Mouse (Mus musculus): Measurements from ENCODE around the gene Zmynd12. TPM values are rescaled to one million over a fixed set of nuclear protein-coding genes. Genes with fewer than 3 reads are reported as not detected.

Gene Zmynd12
- polyA plus RNA-seq, 1 experiment from 2014 or later, result not detected

DNA sequence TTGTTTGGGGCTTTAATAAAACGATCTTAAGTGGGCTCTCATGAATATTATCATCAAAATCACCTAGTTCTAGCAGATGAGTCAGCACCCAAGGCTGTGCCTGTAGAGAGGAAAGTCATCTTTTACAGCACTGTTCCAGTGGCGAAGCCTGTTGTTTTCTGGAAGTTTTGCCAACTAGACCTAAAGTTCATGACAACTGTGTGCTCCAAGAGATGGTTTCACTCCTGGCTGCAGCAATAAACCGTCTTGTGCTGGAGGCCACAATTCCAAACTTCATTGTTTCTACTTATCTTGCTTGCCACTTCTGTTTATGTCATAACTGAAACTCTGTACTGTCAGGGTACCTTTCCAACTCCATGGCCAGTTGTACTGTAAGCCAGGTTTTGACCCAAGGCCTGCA lies 5.3 kb upstream of the Zmynd12 start:
- ATAC-seq (ENCODE audit: insufficient number of reproducible peaks, low FRiP score), result no peak
- no peaks in the 10 kb centered on the region for H3K9me3 ChIP-seq (replicated peaks)
- 72% methylated on average over 3 of the region's 3 CpGs for WGBS
- no peak overlapping the region for H3K27ac ChIP-seq (ENCODE audit: poor library complexity, severe bottlenecking)
- H3K4me2 ChIP-seq, result no peak overlapping the region
- no peak overlapping the region for H3K4me3 ChIP-seq
- no peaks in the 10 kb centered on the region for H3K27me3 ChIP-seq (replicated peaks)
- peaks cover 9% of the 10 kb centered on the region for H3K36me3 ChIP-seq
- H3K9ac ChIP-seq, result no peak overlapping the region
- H3K4me1 ChIP-seq (replicated peaks), result peaks cover 23% of the 10 kb centered on the region

DNA sequence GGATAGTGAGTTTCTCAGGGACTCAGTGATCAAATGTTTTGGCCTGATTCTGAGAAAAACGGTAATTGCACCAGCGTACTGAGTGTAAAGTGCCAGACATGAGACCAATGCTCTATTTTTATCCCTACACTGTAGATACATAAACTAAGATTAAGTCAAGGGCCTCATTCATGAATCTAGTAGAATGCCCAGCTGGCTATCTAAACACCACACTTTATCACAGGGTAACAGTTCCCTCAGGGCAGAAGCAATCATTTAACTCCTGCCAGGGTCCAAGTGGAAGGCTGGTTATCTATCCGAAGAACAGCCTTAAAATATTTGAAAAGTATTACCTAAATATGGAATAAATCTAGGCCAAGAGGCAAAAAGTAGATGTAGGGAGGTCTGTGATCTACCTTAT lies 4.7 kb upstream of the Zmynd12 start:
- Histone ChIP-seq H3K4me3 (no peak overlapping the region), H3K27me3 (replicated peaks) (no peaks in the 10 kb centered on the region), H3K27ac (ENCODE audit: poor library complexity, severe bottlenecking) (no peak overlapping the region), H3K9me3 (replicated peaks) (no peaks in the 10 kb centered on the region), H3K4me2 (no peak overlapping the region), H3K36me3 (peaks cover 9% of the 10 kb centered on the region), H3K4me1 (replicated peaks) (peaks cover 24% of the 10 kb centered on the region), H3K9ac (no peak overlapping the region)
- 33% methylated on average over 3 of the region's 3 CpGs for WGBS
- no peak for ATAC-seq (ENCODE audit: insufficient number of reproducible peaks, low FRiP score)

DNA sequence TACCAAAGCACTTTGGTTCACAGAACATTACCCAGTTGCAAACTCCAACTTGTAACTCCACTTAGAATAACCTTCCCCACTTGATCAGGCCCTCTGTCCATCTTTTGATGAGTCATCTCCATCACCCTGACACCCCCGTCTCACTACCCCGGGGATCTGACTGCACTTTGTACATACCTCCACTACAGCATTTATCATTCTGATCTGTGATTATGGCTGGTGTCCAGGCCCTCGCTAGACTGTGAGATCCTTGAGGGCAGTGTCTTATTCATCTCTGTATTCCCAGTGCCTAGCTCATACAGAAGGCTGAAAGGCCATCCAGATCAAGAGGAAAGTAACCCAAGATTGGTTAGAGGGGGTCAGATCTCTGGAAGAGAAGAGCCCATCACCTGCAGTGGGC lies 1.4 kb upstream of the Zmynd12 start:
- peak overlapping the region; percentile 90 for H3K4me3 ChIP-seq
- no peaks in the 10 kb centered on the region for H3K9me3 ChIP-seq (replicated peaks)
- peaks cover 31% of the 10 kb centered on the region for H3K4me1 ChIP-seq (replicated peaks)
- 39% methylated on average over 3 of the region's 3 CpGs for WGBS
- H3K27me3 ChIP-seq (replicated peaks), result no peaks in the 10 kb centered on the region
- peak overlapping the region; percentile 86 for H3K4me2 ChIP-seq
- H3K36me3 ChIP-seq, result peaks cover 9% of the 10 kb centered on the region
- H3K27ac ChIP-seq (ENCODE audit: poor library complexity, severe bottlenecking), result 0 out of 2 replicates have a peak overlapping the region, but pooled peaks have one; percentile 92
- peak overlapping the region; percentile 87 for H3K9ac ChIP-seq
- no peak for ATAC-seq (ENCODE audit: insufficient number of reproducible peaks, low FRiP score)

DNA sequence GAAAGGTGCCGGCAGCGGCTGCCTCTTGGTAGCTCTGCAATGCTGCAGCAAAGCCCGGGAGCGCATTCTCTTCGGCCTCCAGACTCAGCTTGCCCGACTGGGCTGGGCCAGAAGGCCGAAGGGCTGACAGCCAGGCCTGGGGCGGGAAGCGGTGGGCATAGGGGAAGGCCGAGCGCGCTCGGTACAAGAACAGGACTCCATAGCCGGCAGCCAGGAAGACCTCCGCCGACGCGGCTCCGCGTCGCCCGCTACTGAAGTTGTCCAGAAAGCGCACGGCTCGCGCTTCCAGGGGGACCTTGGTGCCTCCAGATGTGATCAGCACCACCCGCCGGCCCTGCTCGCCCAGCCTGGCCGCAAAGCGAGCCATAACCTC lies 707 bp upstream of the Zmynd12 start:
- Histone ChIP-seq H3K27me3 (replicated peaks) (no peaks in the 10 kb centered on the region), H3K36me3 (peaks cover 9% of the 10 kb centered on the region), H3K9ac (peak overlapping the region; percentile 87), H3K9me3 (replicated peaks) (no peaks in the 10 kb centered on the region), H3K4me1 (replicated peaks) (peaks cover 31% of the 10 kb centered on the region), H3K4me2 (peak overlapping the region; percentile 86), H3K4me3 (peak overlapping the region; percentile 90), H3K27ac (ENCODE audit: poor library complexity, severe bottlenecking) (peak overlapping the region; percentile 92)
- peak; percentile 70 for ATAC-seq (ENCODE audit: insufficient number of reproducible peaks, low FRiP score)
- WGBS, result 0% methylated on average over 31 of the region's 31 CpGs

DNA sequence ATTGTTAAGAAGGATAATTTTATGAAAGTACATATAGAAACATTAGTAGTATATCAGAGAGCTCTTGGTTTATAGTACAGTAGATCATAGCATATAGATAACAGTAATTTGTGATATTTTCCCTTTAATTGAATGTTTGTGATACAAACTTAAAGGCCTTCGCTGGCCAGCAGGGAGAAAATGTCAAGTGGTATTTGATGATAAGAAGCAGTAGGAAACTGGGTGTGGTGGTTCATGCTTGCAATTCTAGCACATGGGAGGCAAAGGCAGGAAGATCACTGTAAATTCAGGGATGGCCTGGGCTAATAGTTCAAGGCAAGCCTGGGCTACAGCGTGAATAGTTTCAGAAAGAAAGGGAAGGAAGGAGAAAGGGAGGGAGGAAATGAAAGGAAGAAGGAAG lies 2.5 kb downstream of the Zmynd12 start:
- Histone ChIP-seq H3K9ac (no peak overlapping the region), H3K4me3 (no peak overlapping the region), H3K9me3 (replicated peaks) (no peaks in the 10 kb centered on the region), H3K27me3 (replicated peaks) (no peaks in the 10 kb centered on the region), H3K36me3 (no peaks in the 10 kb centered on the region), H3K4me1 (replicated peaks) (peaks cover 22% of the 10 kb centered on the region), H3K4me2 (no peak overlapping the region), H3K27ac (ENCODE audit: poor library complexity, severe bottlenecking) (no peak overlapping the region)
- no peak for ATAC-seq (ENCODE audit: insufficient number of reproducible peaks, low FRiP score)
- WGBS, result 61% methylated on average over 2 of the region's 2 CpGs

DNA sequence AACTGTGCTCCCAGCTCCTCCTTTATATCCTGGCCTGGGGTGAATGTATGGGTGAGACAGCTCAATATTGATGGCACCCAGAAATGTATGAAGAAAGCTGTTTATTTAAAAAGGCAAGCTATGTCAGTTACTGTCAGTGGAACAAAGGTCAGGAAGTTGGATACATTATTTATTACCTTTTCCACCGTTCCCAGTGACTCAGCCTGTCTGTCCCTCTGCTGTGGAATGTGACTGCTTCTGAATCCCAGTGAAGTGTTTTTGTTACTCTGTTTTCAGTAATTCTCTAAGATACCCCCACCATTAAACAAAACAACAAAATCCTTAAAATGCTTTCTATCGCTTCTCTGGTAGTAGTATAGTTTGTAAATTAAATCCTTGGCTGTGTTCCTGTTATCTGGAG lies 3.0 kb downstream of the Zmynd12 start:
- ATAC-seq (ENCODE audit: insufficient number of reproducible peaks, low FRiP score), result no peak
- no peak overlapping the region for H3K27ac ChIP-seq (ENCODE audit: poor library complexity, severe bottlenecking)
- no peak overlapping the region for H3K9ac ChIP-seq
- H3K9me3 ChIP-seq (replicated peaks), result no peaks in the 10 kb centered on the region
- no peaks in the 10 kb centered on the region for H3K27me3 ChIP-seq (replicated peaks)
- no peak overlapping the region for H3K4me2 ChIP-seq
- H3K4me1 ChIP-seq (replicated peaks), result peaks cover 22% of the 10 kb centered on the region
- no peaks in the 10 kb centered on the region for H3K36me3 ChIP-seq
- H3K4me3 ChIP-seq, result no peak overlapping the region
- 45% methylated on average over 2 of the region's 2 CpGs for WGBS

DNA sequence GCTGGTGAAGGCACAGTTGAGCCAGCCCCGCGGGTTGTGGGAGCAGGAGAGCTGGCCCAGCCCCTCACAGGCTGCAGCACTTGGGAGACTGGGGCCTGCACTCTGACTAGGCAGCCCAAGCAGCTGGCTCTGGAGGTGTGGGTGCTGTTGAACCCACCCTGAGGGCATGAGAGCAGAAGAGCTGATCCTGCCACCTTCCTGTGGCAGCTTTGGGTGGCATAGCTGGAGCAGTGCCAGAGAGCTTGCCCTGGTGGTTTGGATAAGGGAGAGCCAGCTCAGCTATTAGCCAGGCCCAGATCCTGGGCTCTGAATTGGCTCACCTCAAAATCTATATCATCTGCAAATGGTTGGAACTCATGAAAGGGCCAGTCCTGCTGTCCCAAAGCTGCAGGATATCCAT lies 5.1 kb downstream of the Zmynd12 start:
- no peaks in the 10 kb centered on the region for H3K9me3 ChIP-seq (replicated peaks)
- no peak for ATAC-seq (ENCODE audit: insufficient number of reproducible peaks, low FRiP score)
- no peak overlapping the region for H3K9ac ChIP-seq
- no peak overlapping the region for H3K27ac ChIP-seq (ENCODE audit: poor library complexity, severe bottlenecking)
- 43% methylated on average over 2 of the region's 2 CpGs for WGBS
- H3K4me2 ChIP-seq, result no peak overlapping the region
- H3K4me1 ChIP-seq (replicated peaks), result peaks cover 12% of the 10 kb centered on the region
- no peak overlapping the region for H3K4me3 ChIP-seq
- no peaks in the 10 kb centered on the region for H3K27me3 ChIP-seq (replicated peaks)
- H3K36me3 ChIP-seq, result no peaks in the 10 kb centered on the region

DNA sequence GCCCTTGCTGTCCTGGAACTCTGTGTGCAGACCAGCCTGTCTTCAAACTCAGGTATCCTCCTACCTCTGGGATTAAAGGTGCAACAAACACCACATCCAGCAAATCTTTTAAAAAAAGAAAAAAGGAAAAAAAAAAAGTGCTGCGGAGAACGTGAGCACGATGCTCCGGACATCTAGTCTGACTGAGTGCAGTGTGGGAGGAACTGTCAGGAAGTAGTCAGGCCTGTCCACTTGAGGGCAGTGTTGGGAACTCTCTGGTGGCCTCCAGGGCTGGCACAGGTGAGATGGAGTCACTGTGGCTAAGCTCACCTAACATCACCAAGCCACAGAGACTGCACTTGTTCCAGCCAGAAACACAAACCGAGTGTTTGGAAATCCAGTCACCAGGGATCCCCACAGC lies 8.1 kb downstream of the Zmynd12 start:
- H3K36me3 ChIP-seq, result no peaks in the 10 kb centered on the region
- H3K4me1 ChIP-seq (replicated peaks), result no peaks in the 10 kb centered on the region
- WGBS, result 26% methylated on average over 5 of the region's 5 CpGs
- H3K9me3 ChIP-seq (replicated peaks), result peaks cover 1% of the 10 kb centered on the region; the same call in 1 of the 2 replicates
- no peak overlapping the region for H3K4me2 ChIP-seq
- H3K27ac ChIP-seq (ENCODE audit: poor library complexity, severe bottlenecking), result no peak overlapping the region
- H3K27me3 ChIP-seq (replicated peaks), result no peaks in the 10 kb centered on the region
- no peak overlapping the region for H3K9ac ChIP-seq
- no peak for ATAC-seq (ENCODE audit: insufficient number of reproducible peaks, low FRiP score)
- no peak overlapping the region for H3K4me3 ChIP-seq

DNA sequence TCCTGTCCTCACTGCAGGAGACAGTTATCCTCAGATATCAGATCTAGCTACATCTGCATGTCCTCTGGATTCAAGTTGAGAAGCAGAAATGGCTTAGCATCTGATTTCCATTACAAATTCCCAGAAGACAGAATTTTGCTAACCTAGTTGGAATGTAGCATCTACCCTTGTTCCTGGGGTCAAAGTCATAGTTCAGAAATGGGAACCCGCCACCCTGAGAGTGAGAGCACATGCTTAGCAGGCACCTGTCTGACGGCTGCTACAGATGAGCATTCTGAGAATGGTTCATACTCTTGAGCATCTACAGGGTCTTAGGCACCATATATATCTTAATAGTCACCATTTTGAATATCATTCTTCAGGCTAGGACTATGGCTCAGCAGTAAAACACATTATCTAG lies 15.3 kb downstream of the Zmynd12 start:
- H3K4me3 ChIP-seq, result no peak overlapping the region
- H3K4me1 ChIP-seq (replicated peaks), result peaks cover 6% of the 10 kb centered on the region
- no peak overlapping the region for H3K9ac ChIP-seq
- H3K4me2 ChIP-seq, result no peak overlapping the region
- H3K27ac ChIP-seq (ENCODE audit: poor library complexity, severe bottlenecking), result no peak overlapping the region
- no peaks in the 10 kb centered on the region for H3K36me3 ChIP-seq
- no peak for ATAC-seq (ENCODE audit: insufficient number of reproducible peaks, low FRiP score)
- H3K27me3 ChIP-seq (replicated peaks), result no peaks in the 10 kb centered on the region
- WGBS, result 84% methylated on average over 2 of the region's 2 CpGs
- H3K9me3 ChIP-seq (replicated peaks), result peaks cover 9% of the 10 kb centered on the region

DNA sequence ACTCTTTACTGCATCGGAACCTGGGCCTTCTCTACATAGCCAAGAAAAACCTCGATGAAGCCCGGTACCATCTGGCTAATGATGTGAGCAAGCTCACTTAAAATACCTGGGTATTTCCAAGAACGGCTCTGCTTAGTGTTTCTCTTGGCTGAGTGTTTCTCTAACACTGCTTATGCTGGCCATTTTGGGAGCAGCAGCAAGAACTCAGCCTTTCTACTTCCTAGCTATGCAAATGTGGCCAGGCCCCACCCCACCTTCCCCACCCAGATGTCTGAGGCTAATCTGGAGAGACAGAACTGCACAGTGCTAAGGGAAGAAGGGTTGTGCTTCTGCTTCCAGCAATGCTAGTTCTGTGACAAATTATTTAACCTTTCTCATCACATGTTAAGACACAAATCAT lies 19.2 kb downstream of the Zmynd12 start:
- Histone ChIP-seq H3K4me3 (no peak overlapping the region), H3K27ac (ENCODE audit: poor library complexity, severe bottlenecking) (no peak overlapping the region), H3K9ac (no peak overlapping the region), H3K27me3 (replicated peaks) (no peaks in the 10 kb centered on the region; the same call in 1 of the 2 replicates), H3K4me1 (replicated peaks) (peaks cover 6% of the 10 kb centered on the region), H3K9me3 (replicated peaks) (peaks cover 3% of the 10 kb centered on the region; the same call in 1 of the 2 replicates), H3K4me2 (no peak overlapping the region), H3K36me3 (no peaks in the 10 kb centered on the region)
- WGBS, result 79% methylated on average over 4 of the region's 4 CpGs
- ATAC-seq (ENCODE audit: insufficient number of reproducible peaks, low FRiP score), result no peak

DNA sequence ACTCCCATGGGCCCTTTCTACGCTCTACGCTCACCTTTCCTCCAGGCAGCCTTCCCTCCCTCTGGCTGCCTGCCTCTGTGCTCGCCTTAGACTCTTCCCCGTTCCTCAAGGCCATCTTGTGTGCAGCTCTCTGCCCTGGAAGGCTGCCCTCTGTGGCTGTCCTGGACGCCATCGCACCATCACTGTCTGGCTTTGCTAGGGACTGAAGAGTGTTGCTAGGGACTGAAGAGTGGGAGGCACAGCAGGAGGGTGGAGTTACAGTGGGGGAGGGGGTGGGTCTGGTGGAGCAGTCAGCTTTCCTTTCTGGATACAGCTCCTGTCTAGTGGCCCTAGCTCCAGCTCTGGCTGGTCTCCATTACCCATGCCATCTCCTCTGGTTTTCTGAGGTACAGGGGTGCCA lies 19.9 kb downstream of the Zmynd12 start:
- Histone ChIP-seq H3K36me3 (no peaks in the 10 kb centered on the region), H3K27me3 (replicated peaks) (no peaks in the 10 kb centered on the region; the same call in 1 of the 2 replicates), H3K27ac (ENCODE audit: poor library complexity, severe bottlenecking) (no peak overlapping the region), H3K9ac (no peak overlapping the region), H3K4me1 (replicated peaks) (peaks cover 6% of the 10 kb centered on the region), H3K4me3 (no peak overlapping the region), H3K9me3 (replicated peaks) (no peaks in the 10 kb centered on the region; the same call in 1 of the 2 replicates), H3K4me2 (no peak overlapping the region)
- WGBS, result 36% methylated on average over 6 of the region's 6 CpGs
- ATAC-seq (ENCODE audit: insufficient number of reproducible peaks, low FRiP score), result no peak

DNA sequence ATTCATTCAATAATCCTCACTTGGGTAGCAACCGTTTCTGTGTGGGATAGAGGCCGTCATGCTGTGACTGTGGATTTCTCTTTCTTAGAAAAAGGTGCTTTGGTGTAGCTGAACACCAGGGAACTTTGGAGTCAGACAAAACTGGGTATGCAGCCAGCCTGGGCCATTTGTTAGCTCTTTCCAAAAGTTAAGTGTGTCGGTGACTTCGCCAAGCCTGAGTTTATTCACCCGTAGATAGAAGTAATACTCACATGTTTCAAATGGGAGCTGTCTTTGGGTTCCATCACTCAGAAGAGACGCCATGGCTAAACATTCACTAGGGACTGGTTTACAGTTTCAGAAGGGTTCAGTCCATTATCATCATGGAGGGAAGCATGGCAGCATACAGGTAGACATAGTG lies 24.6 kb downstream of the Zmynd12 start:
- H3K36me3 ChIP-seq, result no peaks in the 10 kb centered on the region
- 92% methylated on average over 6 of the region's 6 CpGs for WGBS
- H3K27ac ChIP-seq (ENCODE audit: poor library complexity, severe bottlenecking), result no peak overlapping the region
- H3K4me1 ChIP-seq (replicated peaks), result peaks cover 6% of the 10 kb centered on the region
- no peak for ATAC-seq (ENCODE audit: insufficient number of reproducible peaks, low FRiP score)
- H3K9me3 ChIP-seq (replicated peaks), result no peaks in the 10 kb centered on the region
- H3K27me3 ChIP-seq (replicated peaks), result no peaks in the 10 kb centered on the region; the same call in 1 of the 2 replicates
- no peak overlapping the region for H3K4me3 ChIP-seq
- no peak overlapping the region for H3K4me2 ChIP-seq
- no peak overlapping the region for H3K9ac ChIP-seq
